Mouse (Mus musculus) forebrain, postnatal 0 days (tissue): ENCODE measurements at regions not wholly inside any gene's neighbourhood (a gene's known extent, or its start where the extent isn't known, plus 50 kb on each side); places are given as distances from the start of the nearest gene placed in this dataset.

Experiments used
- ATAC-seq: fragments of 200-750 bp; cut with Nextera tagmentation; 2 replicates; pipeline ENCODE4 v1.8.0; 2017; ENCODE audit warnings: mild to moderate bottlenecking, moderate library complexity
- DNase-seq: peaks from one replicate; pipeline ENCODE4 v3.0.0-alpha.2; 2015
- H3K27ac ChIP-seq: fragments of 300-500 bp; sonication (generic); 2 replicates; pipeline ENCODE4 v1.5.1; 2014; ENCODE audit warnings: low read depth, mild to moderate bottlenecking, antibody characterized with exemption, low read length, moderate library complexity, mixed read lengths
- H3K27me3 ChIP-seq: fragments of 300-500 bp; sonication (generic); 2 replicates; pipeline ENCODE4 v1.6.1; 2014; ENCODE audit warnings: mild to moderate bottlenecking, low read length, mixed read lengths; ENCODE audit not compliant: insufficient read depth
- H3K36me3 ChIP-seq: fragments of 300-500 bp; sonication (generic); 2 replicates; pipeline ENCODE4 v1.6.1; 2014; ENCODE audit warnings: mild to moderate bottlenecking, moderate library complexity; ENCODE audit not compliant: insufficient read depth
- H3K4me1 ChIP-seq: fragments of 300-500 bp; sonication (generic); 2 replicates; pipeline ENCODE4 v1.6.1; 2014; ENCODE audit warnings: antibody characterized with exemption; ENCODE audit not compliant: insufficient read depth
- H3K4me2 ChIP-seq: fragments of 300-500 bp; sonication (generic); 2 replicates; pipeline ENCODE4 v1.6.1; 2014; ENCODE audit warnings: low read depth, mild to moderate bottlenecking, moderate library complexity
- H3K4me3 ChIP-seq: fragments of 300-500 bp; sonication (generic); 2 replicates; pipeline ENCODE4 v1.5.1; 2014; ENCODE audit warnings: low read depth, low read length, mixed read lengths
- H3K9ac ChIP-seq: fragments of 300-500 bp; sonication (generic); 2 replicates; pipeline ENCODE4 v1.6.1; 2014; ENCODE audit warnings: mild to moderate bottlenecking
- H3K9me3 ChIP-seq: fragments of 300-500 bp; sonication (generic); 2 replicates; pipeline ENCODE4 v1.6.1; 2016; ENCODE audit warnings: low read length
- CTCF ChIP-seq: sonication (generic); IDR thresholded peaks from 2 replicates; pipeline ENCODE4 v1.5.1; 2016; ENCODE audit warnings: antibody characterized with exemption, control low read depth, low read depth
- WGBS: fragments of 180-500 bp; shearing (Covaris S2); extraction: QIAGEN DNeasy Blood & Tissue Kit; methylation state at CpG from one replicate; pipeline ENCODE4 v1.1.7; 2014; 5-methylcytosine and 5-hydroxymethylcytosine counted together

DNA sequence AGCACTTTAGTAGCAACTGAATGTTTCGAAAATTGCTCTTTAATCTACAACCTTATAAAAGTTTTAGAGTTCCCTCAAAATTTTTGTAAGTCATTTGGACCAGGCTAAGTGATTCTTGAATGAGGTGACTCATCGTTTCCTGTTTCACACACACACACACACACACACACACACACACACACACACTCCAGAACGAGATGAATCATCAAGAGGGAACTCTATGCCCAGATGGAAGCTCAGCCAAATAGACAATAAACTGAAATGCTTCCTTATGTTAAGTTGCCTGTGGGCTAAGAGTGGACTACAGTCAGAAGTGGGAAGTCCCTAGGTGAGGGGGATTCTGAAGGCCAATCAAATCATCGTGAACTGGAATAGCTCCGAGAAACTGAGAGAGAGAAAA lies 202.4 kb upstream of the Cxxc4 start:
- Histone ChIP-seq H3K4me1 (no peaks in the 10 kb centered on the region), H3K9me3 (no peaks in the 10 kb centered on the region), H3K9ac (no peak overlapping the region), H3K27me3 (no peaks in the 10 kb centered on the region), H3K4me3 (no peak overlapping the region), H3K4me2 (no peak overlapping the region), H3K36me3 (no peaks in the 10 kb centered on the region), H3K27ac (no peak overlapping the region)
- TF ChIP-seq CTCF = no peak
- WGBS = 74% methylated on average over 5 of the region's 5 CpGs
- DNase-seq (no peak), ATAC-seq (no peak)

DNA sequence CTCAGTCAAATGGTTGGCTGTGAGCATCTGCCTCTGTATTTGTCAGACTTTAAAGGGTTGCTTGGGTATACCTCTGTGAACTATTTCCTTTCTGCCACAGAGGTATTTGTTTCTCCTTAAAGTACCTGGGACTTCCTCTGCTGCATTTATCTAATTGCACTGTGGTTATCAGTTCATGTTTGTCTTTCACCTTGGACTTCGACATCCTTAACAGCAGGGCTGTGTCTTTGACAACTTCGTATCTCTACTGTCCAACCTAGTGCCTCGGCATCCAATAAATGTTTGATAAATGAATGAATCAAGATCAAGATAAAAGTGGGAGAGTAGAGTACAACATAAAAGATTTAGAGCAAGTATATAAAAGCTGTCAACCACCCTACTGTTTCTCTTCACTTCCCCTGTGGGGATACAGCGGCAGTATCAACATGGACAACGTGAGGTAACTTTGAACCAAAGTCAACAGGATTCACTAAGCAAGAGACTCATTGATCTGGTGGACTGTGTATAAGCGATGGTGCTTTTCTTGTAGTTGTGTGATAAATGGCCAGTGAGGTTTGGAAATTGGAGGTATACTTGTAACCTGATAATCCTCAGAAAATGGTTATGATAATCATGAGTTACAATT lies 199.9 kb upstream of the Cxxc4 start:
- no peaks in the 10 kb centered on the region for H3K27me3 ChIP-seq
- H3K9ac ChIP-seq = no peak overlapping the region
- no peak overlapping the region for H3K27ac ChIP-seq
- H3K36me3 ChIP-seq = no peaks in the 10 kb centered on the region
- no peak overlapping the region for H3K4me3 ChIP-seq
- ATAC-seq (no peak), DNase-seq (no peak)
- no peaks in the 10 kb centered on the region for H3K4me1 ChIP-seq
- TF ChIP-seq CTCF = no peak
- no peaks in the 10 kb centered on the region for H3K9me3 ChIP-seq
- no peak overlapping the region for H3K4me2 ChIP-seq
- WGBS = 96% methylated on average over 6 of the region's 6 CpGs

DNA sequence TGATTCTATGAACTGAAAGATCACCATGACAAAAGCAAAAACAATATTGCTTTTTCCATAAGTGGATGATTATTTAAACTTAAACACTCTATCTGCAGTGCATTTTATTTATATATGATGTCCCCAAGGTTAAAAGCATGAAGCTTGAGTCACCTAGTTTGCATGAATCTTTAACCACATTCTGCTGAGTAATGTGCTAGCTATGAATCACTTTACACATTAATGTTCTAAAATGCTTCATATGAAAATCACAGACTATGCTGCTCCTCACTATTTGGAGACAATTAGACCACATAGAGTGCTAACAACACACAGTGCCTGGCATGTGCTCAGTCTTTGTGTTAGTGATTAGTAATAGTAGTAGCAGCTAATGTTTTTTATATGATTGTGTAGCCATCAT lies 185.6 kb upstream of the Cxxc4 start:
- no peak for ATAC-seq
- Histone ChIP-seq H3K4me3 (no peak overlapping the region), H3K27ac (no peak overlapping the region)

GRCm38 (mm10) chr3:134082461-134082860 lies 153.8 kb upstream of the Cxxc4 start:
- Histone ChIP-seq H3K4me2 (no peak overlapping the region), H3K36me3 (no peaks in the 10 kb centered on the region), H3K27ac (no peak overlapping the region), H3K9ac (no peak overlapping the region), H3K4me3 (no peak overlapping the region), H3K27me3 (no peaks in the 10 kb centered on the region), H3K4me1 (no peaks in the 10 kb centered on the region), H3K9me3 (no peaks in the 10 kb centered on the region)
- ATAC-seq = no peak
- TF ChIP-seq CTCF = no peak
- no peak for DNase-seq
- 76% methylated on average over 1 of the region's 1 CpGs for WGBS

More for the DNA sequence above, 185.6 kb upstream of the Cxxc4 start:
- H3K9me3 ChIP-seq = no peaks in the 10 kb centered on the region
- H3K36me3 ChIP-seq = no peaks in the 10 kb centered on the region
- no peaks in the 10 kb centered on the region for H3K4me1 ChIP-seq
- H3K27me3 ChIP-seq = no peaks in the 10 kb centered on the region
- no peak overlapping the region for H3K9ac ChIP-seq
- no peak for DNase-seq
- no peak overlapping the region for H3K4me2 ChIP-seq
- TF ChIP-seq CTCF = no peak

DNA sequence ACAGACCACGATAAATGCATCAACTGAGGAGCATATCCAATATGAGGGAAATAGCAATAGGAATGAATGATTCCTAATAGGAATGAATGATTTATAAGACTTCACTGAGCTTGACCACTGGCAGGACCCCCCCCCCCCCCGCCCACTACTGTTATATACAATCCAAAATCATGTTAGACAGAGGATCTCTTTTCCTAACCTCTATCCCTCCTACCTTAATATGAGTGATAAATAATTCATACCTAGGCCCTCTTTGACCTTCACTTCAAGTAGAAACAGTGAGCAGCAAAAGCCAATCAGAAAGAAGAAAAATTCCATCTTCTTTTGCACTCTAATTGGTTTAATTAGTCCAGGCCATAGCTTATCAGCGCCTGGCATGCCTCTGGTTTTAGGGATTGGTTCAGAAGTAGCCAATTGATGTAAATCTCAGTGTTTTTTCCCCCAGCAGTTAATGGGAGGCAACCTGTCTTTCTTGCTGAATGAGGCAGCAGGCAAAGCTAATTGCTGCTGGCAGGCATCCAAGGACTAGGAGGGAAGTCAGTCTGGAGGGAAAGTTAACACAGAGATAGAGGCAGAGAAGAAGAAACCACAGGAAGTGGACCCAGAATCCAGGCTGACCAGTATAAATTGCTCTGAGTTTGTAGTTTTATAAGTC lies 136.7 kb upstream of the Cxxc4 start:
- TF ChIP-seq CTCF = no peak
- Histone ChIP-seq H3K4me3 (no peak overlapping the region), H3K27ac (no peak overlapping the region), H3K4me1 (no peaks in the 10 kb centered on the region), H3K9ac (no peak overlapping the region), H3K36me3 (no peaks in the 10 kb centered on the region), H3K4me2 (no peak overlapping the region), H3K9me3 (no peaks in the 10 kb centered on the region), H3K27me3 (no peaks in the 10 kb centered on the region)
- peak; percentile 75 for ATAC-seq
- WGBS = 41% methylated on average over 3 of the region's 3 CpGs
- peak; percentile 80 for DNase-seq

- 71% methylated on average over 3 of the region's 3 CpGs for WGBS
- H3K27ac ChIP-seq = no peak overlapping the region
- H3K27me3 ChIP-seq = no peaks in the 10 kb centered on the region
- no peak for ATAC-seq
- no peak overlapping the region for H3K4me3 ChIP-seq
- no peak overlapping the region for H3K4me2 ChIP-seq
- H3K9ac ChIP-seq = no peak overlapping the region
- DNase-seq = no peak
- H3K9me3 ChIP-seq = no peaks in the 10 kb centered on the region
- no peaks in the 10 kb centered on the region for H3K36me3 ChIP-seq
- H3K4me1 ChIP-seq = no peaks in the 10 kb centered on the region
- no peak for TF ChIP-seq CTCF
These were observed 134.0 kb upstream of the Cxxc4 start for GRCm38 (mm10) chr3:134102151-134102738.

DNA sequence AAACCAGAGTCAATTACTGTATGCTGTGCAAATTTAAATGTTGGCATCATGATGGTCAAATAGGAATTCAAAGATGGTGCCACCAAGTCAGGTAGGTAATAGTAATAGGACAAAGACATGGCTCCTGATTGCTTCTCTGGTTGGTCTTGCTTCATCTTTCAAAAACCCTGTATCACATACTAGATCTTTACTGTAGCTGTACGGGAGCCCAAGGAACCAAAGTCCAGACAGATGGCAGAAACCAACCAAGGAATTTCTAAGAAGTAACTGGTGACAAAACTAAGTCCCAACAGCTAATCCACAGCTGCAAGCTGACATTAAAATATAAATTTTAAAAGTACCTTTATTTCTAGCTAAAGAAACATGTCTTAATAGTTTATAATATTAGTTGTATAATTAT lies 131.7 kb upstream of the Cxxc4 start:
- ATAC-seq = no peak
- 81% methylated on average over 1 of the region's 1 CpGs for WGBS
- Histone ChIP-seq H3K4me3 (no peak overlapping the region), H3K27ac (no peak overlapping the region), H3K4me1 (no peaks in the 10 kb centered on the region), H3K9ac (no peak overlapping the region), H3K36me3 (no peaks in the 10 kb centered on the region), H3K27me3 (no peaks in the 10 kb centered on the region), H3K9me3 (no peaks in the 10 kb centered on the region), H3K4me2 (no peak overlapping the region)
- DNase-seq = no peak
- no peak for TF ChIP-seq CTCF
